Mouse (Mus musculus) kidney, adult 2 months (tissue): Measurements from ENCODE around the gene Pip5k1b.

Experiments
- CTCF ChIP-seq: fragments of 200-500 bp; conservative IDR thresholded peaks from 2 replicates; pipeline ENCODE4 v1.5.1; 2011; ENCODE audit warnings: low read depth, mild to moderate bottlenecking, control low read depth, low read length, moderate library complexity, mixed read lengths; ENCODE audit not compliant: insufficient read depth, insufficient read length
- POLR2A ChIP-seq: fragments of 200-500 bp; IDR thresholded peaks from one replicate; pipeline ENCODE4 v1.6.1; 2011; ENCODE audit warnings: low read depth, low read length, control low read depth

- TF ChIP-seq CTCF, result no peak
- TF ChIP-seq POLR2A, result no peak
Measured at GRCm38 (mm10) chr19:24472512-24472911, 83.2 kb downstream of the Pip5k1b start.
